Mouse (Mus musculus): Measurements from ENCODE around the gene Shb. TPM values are rescaled to one million over a fixed set of nuclear protein-coding genes. Genes with fewer than 3 reads are reported as not detected.

Shb gene
- total and polyA plus RNA-seq, 3 experiments, result 7.7 to 15.5 (median 8.6) TPM

- TF ChIP-seq USF1 (IDR thresholded peaks at IDR 0.05; ENCODE audit: low read depth, low read length) (no peak), MEF2A (IDR thresholded peaks at IDR 0.05; ENCODE audit: borderline replicate concordance, low read depth, low read length) (no peak), HCFC1 (IDR thresholded peaks at IDR 0.05; ENCODE audit: low read depth, low read length) (no peak), ZKSCAN1 (IDR thresholded peaks at IDR 0.05; ENCODE audit: borderline replicate concordance, low read depth, low read length) (no peak), MXI1 (IDR thresholded peaks at IDR 0.05; ENCODE audit: low read depth, low read length) (no peak), CTCF (conservative IDR thresholded peaks at IDR 0.05 in 1 of 2, IDR thresholded peaks at IDR 0.05 in 1 of 2; ENCODE audit: low read depth in 2 of 2, low read length in 2 of 2) (peak in 1 of 2 experiments; percentile 86; a peak in 2 of 4 replicates), ZNF384 (IDR thresholded peaks at IDR 0.05; ENCODE audit: low read depth, low read length) (no peak), POLR2A (IDR thresholded peaks at IDR 0.05; ENCODE audit: low read depth, low read length) (no peak), MAX (IDR thresholded peaks at IDR 0.05; ENCODE audit: low read length) (no peak), USF2 (conservative IDR thresholded peaks at IDR 0.05; ENCODE audit: low read depth, low read length) (no peak), IRF4 (IDR thresholded peaks at IDR 0.05; ENCODE audit: low read depth, low read length) (no peak), GABPA (IDR thresholded peaks at IDR 0.05; ENCODE audit: insufficient replicate concordance, low read depth, low read length) (no peak), POLR2AphosphoS2 (IDR thresholded peaks at IDR 0.05; ENCODE audit: low read depth, low read length) (no peak), CHD1 (IDR thresholded peaks at IDR 0.05; ENCODE audit: low read depth, low read length) (no peak), MAFK (IDR thresholded peaks at IDR 0.05; ENCODE audit: insufficient replicate concordance, low read length) (no peak), NELFE (IDR thresholded peaks at IDR 0.05; ENCODE audit: low read depth, low read length) (no peak), BHLHE40 (IDR thresholded peaks at IDR 0.05; ENCODE audit: low read depth, low read length) (no peak), TCF12 (IDR thresholded peaks at IDR 0.05; ENCODE audit: low read depth, low read length) (no peak), RCOR1 (conservative IDR thresholded peaks at IDR 0.05; ENCODE audit: low read depth, low read length) (no peak), ZMIZ1 (IDR thresholded peaks at IDR 0.05; ENCODE audit: low read depth, low read length) (no peak), NRF1 (IDR thresholded peaks at IDR 0.05; ENCODE audit: low read depth, low read length) (no peak), EP300 (IDR thresholded peaks at IDR 0.05; ENCODE audit: low read length) (no peak), KAT2A (IDR thresholded peaks at IDR 0.05; ENCODE audit: insufficient replicate concordance, low read length) (no peak), SMC3 (IDR thresholded peaks at IDR 0.05; ENCODE audit: low read depth, low read length) (peak; percentile 93), ZC3H11A (IDR thresholded peaks at IDR 0.05; ENCODE audit: low read depth, low read length) (peak; percentile 80), TBP (conservative IDR thresholded peaks at IDR 0.05; ENCODE audit: low read depth, low read length) (no peak), ELF1 (IDR thresholded peaks at IDR 0.05; ENCODE audit: low read depth, low read length) (peak; percentile 22; the same call in 1 of the 2 replicates), ETS1 (conservative IDR thresholded peaks at IDR 0.05; ENCODE audit: low read depth, low read length) (no peak), MYC (IDR thresholded peaks at IDR 0.05; ENCODE audit: low read depth, low read length) (no peak), RAD21 (IDR thresholded peaks at IDR 0.05; ENCODE audit: low read depth, low read length) (peak; percentile 77), MAZ (IDR thresholded peaks at IDR 0.05; ENCODE audit: low read depth, low read length) (peak; percentile 66; the same call in 1 of the 2 replicates), UBTF (IDR thresholded peaks at IDR 0.05; ENCODE audit: low read depth, low read length) (no peak), JUND (conservative IDR thresholded peaks at IDR 0.05; ENCODE audit: low read depth, low read length) (no peak), E2F4 (IDR thresholded peaks at IDR 0.05; ENCODE audit: insufficient replicate concordance, low read depth, low read length) (no peak), CHD2 (IDR thresholded peaks at IDR 0.05; ENCODE audit: low read length) (no peak), PAX5 (IDR thresholded peaks at IDR 0.05; ENCODE audit: low read length) (no peak), SIN3A (IDR thresholded peaks at IDR 0.05; ENCODE audit: low read length) (peak; percentile 50; the same call in 1 of the 2 replicates), JUN (IDR thresholded peaks at IDR 0.05; ENCODE audit: insufficient read depth, low read depth, low read length) (no peak)
- H3K9ac ChIP-seq (ENCODE audit: insufficient read depth, low read depth), result 0 out of 2 replicates have a peak overlapping the region, but pooled peaks have one; percentile 15
- no peak overlapping the region for H3K4me3 ChIP-seq (replicated peaks in 1 of 3; ENCODE audit: low read depth in 2 of 3, low read length in 2 of 3, poor library complexity in 1 of 3)
- DNase-seq (ENCODE audit: extremely low read depth), result peak; percentile 71
- H3K27me3 ChIP-seq (replicated peaks), result no peaks in the 10 kb centered on the region
- H3K4me1 ChIP-seq (ENCODE audit: control insufficient read depth in 1 of 2, insufficient read depth in 2 of 2), result peaks cover 24 to 53% of the 10 kb centered on the region in 2 experiments
- H3K4me2 ChIP-seq (ENCODE audit: insufficient read depth, low read depth, poor library complexity, severe bottlenecking), result peak overlapping the region; percentile 45; the same call in 1 of the 2 replicates
- no peak overlapping the region for H3K27ac ChIP-seq (ENCODE audit: insufficient read depth, low read depth)
- in situ Hi-C loops (cut with MboI; ENCODE audit: low pct_ligation_motif_present, low pct_unique_long_range_greater_than_20kb, low sequenced_read_pairs) (loop anchor here (10.0 kb wide), 2 partner anchors 196 to 346 kb away; no protein-coding TSS in a partner anchor), dilution Hi-C loops (cut with MboI; ENCODE audit: extremely low pct_ligation_motif_present, extremely low pct_unique_long_range_greater_than_20kb, low sequenced_read_pairs) (no loop called here)
- peaks cover 0 to 13% of the 10 kb centered on the region in 2 experiments for H3K36me3 ChIP-seq (replicated peaks in 1 of 2; ENCODE audit: control insufficient read depth in 1 of 2, insufficient read depth in 1 of 2, low read length in 1 of 2)
- H3K79me2 ChIP-seq (replicated peaks; ENCODE audit: control insufficient read depth, extremely low read depth, insufficient read depth, poor library complexity, severe bottlenecking), result no peaks in the 10 kb centered on the region
- no peaks in the 10 kb centered on the region for H3K9me3 ChIP-seq (replicated peaks; ENCODE audit: low read length)
These were observed 113.9 kb downstream of the Shb start for GRCm38 (mm10) chr4:45418229-45418950.

Data from CH12.LX (cell line).